Mouse (Mus musculus): ENCODE data around the gene Aldh2.

The Aldh2 gene

DNA sequence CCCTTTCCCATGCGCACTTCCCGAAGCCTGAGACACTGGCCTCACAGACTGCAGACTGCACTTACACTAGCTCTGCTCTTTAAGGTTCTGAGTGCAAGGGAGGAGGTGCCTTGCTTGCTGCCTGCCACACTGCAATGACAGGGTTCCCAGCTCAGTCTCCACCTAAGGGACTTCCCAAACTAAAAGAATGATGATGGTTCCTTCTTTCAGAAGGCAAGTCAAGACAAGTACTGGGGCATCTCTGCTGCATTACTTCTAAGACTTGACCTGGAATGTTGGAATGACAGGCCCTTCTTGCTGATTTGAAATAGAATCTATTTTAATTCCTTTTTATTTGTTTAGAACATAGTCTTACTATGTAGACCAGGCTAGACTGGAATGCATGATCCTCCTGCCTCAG is 56.0 kb downstream of the Aldh2 start:
- no peak for TF ChIP-seq GATA4 (IDR thresholded peaks at IDR 0.05; ENCODE audit: insufficient replicate concordance, low read length)

DNA sequence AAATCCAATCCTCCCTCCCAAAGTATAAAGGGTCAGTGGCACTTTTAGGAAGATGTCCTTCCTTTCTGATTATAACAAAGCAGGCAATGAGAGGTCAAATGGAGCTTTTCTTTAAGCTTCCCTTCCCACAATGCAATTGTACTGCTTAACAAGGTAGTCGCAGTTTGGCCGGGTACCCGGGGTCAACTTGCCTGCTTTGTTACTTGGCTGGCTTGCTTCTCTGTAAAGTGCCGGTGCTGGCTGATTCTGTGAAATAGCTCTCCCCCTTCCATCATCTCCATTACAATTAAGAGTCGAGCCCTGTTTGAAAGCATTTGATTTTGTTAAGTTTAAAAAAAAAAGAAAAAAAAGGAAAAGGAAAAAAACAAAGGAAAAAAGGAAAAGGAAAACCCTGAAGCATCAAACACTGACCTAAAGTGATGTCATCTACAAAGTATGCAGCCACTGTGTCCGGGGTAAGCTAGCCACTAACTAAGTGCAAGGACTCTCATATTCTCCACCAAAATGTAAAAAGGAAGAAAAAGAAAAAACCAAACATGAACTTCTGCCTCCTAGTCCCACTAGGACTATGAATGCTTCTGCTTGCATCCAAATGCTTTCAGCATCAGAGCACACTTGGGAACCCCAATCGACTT is 56.6 kb downstream of the Aldh2 start:
- TF ChIP-seq GATA4 (IDR thresholded peaks at IDR 0.05; ENCODE audit: insufficient replicate concordance, low read length): no peak

DNA sequence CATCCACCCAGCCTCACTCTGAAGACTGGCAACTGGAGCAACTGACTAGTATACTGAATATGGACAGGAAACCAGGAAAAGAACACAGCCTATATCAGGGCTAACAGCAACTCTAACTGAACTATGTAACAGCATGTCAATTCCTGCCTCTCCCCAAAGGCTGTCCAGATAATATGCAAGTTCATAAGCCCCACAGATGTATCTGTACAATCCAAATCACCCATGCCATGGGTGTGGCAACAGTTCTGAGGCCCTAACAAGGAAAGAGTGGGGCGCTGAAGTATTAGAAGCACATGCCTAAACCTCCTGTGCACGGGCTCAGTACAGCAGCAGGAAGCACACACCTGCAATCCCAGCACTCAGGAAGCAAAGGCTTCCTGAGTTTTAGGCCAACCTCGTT is 58.5 kb downstream of the Aldh2 start:
- no peak for TF ChIP-seq GATA4 (IDR thresholded peaks at IDR 0.05; ENCODE audit: insufficient replicate concordance, low read length)

DNA sequence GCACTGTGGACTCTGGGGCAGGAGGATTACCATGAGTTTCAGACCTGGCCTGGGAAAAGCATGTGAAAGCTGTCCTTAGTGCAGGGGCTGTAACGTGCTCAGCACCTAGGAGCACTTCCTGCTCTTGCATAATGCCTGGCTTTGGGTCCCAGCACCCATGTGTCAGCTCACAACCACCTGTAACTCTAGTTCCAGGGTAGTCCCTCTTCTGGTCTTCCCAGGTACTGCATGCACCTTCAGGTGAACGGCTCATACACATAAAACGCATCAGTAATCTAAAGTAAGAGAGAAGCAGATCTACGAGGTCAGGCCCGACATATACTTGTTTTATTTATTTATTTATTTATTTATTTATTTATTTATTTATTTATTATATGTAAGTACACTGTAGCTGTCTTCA is 59.1 kb downstream of the Aldh2 start:
- TF ChIP-seq GATA4 (IDR thresholded peaks at IDR 0.05; ENCODE audit: insufficient replicate concordance, low read length): no peak

DNA sequence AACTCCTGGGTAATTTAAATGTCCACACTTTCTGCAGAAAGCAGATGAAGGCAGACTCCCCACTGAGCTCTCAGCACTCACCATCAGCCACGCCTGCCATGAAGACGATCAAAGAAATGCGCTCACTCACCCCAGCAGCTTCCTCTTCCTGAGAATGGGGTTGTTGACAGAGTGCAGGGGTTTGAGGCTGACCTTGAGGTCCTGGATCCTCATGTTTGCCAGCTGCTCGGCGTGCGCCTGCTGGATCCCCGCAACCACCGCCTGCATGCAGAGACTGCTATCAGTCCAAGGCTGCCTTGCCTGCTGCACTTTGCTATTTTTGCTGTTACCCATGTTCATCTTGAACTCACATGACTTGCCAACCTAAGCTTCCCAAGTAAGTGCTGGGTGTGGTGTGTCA is 66.7 kb downstream of the Aldh2 start:
- TF ChIP-seq GATA4 (IDR thresholded peaks at IDR 0.05; ENCODE audit: insufficient replicate concordance, low read length): no peak

DNA sequence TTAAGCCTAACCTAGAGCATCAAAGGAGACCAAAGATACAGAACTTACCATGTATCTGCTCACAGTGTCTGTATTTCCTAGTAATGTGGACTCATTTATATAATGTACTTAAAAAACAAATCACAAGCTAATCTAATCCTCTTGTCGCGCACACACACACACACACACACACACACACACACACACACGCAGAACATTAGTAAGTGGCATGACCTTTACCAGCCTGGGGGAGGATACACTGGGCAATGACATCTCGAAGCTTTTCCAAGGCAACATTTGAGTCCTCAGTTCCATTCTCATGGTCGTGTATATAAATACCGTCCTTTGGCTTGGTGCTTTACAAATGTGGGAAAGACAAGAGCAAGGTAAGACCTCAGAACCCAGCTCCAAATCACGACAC is 67.1 kb downstream of the Aldh2 start:
- TF ChIP-seq GATA4 (IDR thresholded peaks at IDR 0.05; ENCODE audit: insufficient replicate concordance, low read length): no peak

DNA sequence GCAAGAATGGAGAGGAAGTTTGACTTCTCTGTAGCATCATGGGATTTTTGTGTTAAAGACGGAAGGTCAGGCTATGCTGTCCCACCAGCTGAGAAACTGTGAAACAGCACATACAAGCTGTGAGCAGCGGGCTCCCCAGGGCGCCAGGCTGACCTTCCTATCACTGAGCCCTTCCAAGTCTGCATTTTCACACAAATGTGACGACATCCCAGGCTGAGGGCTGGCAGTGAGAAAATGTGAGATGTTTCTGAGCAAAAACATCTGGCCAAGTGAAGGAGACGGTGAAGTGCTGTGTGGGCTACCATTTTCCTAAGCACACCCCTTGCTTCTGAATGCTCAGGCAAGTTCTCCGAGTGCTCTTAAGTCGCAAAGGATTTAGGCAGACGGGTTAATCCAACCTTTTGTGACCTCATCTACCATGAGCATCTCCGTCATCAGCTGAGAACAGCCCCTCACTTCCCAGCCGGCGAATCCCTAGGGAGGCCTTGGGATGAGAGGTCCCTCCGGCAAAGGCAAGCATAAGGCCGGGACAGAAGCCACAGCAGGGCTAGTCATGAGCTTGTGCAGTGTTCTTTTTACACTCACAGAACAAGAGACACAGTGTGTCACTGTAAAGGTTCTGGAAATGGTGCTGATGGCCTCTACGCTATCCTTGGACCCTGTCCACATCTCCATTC is 67.7 kb downstream of the Aldh2 start:
- TF ChIP-seq GATA4 (IDR thresholded peaks at IDR 0.05; ENCODE audit: insufficient replicate concordance, low read length): no peak

DNA sequence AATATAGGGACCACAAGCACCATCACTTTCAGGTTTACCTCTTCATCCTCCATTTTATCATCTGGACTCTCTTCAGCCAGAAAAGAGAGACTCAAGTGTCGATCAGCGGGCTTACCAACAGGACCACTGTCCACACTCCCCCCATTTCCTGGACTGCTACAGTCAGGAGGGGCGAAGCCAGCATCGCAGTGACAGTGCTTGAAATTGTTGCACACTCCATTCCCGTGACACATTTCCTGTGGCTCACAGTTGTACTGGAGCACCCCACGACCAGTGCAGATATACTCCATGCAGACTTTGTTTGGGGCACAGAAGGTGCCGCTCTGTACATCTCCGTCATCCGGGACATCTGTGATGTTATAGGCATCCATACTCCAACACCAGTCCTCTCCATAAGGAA is 74.6 kb downstream of the Aldh2 start:
- TF ChIP-seq GATA4 (IDR thresholded peaks at IDR 0.05; ENCODE audit: insufficient replicate concordance, low read length): no peak
